Mouse (Mus musculus) small intestine, adult 2 months (tissue): ENCODE results near the gene Tex48. TPM values are rescaled to one million over a fixed set of nuclear protein-coding genes. Genes with fewer than 3 reads are reported as not detected.

Experiments used
- H3K27ac ChIP-seq: fragments of 200-500 bp; 2 replicates; pipeline ENCODE4 v1.5.1; 2012; ENCODE audit warnings: low read depth, low read length, control low read depth, inconsistent platforms; ENCODE audit not compliant: insufficient read depth
- H3K27me3 ChIP-seq: fragments of 200-500 bp; 2 replicates; pipeline ENCODE4 v1.6.1; 2012; ENCODE audit warnings: mild to moderate bottlenecking, moderate library complexity, low read length, inconsistent platforms; ENCODE audit not compliant: control insufficient read depth, insufficient read depth
- H3K36me3 ChIP-seq: fragments of 200-500 bp; 2 replicates; pipeline ENCODE4 v1.6.1; 2012; ENCODE audit warnings: mild to moderate bottlenecking, low read length, control low read depth, inconsistent platforms; ENCODE audit not compliant: control insufficient read depth, insufficient read depth
- H3K4me1 ChIP-seq: fragments of 200-500 bp; 2 replicates; pipeline ENCODE4 v1.6.1; 2012; ENCODE audit warnings: low read length, inconsistent platforms, mixed read lengths; ENCODE audit not compliant: control insufficient read depth, insufficient read depth, insufficient read length
- H3K4me3 ChIP-seq: fragments of 200-500 bp; 2 replicates; pipeline ENCODE4 v1.5.1; 2012; ENCODE audit warnings: low read depth, mild to moderate bottlenecking, control low read depth, inconsistent platforms, low read length, moderate library complexity
- CTCF ChIP-seq: fragments of 200-500 bp; IDR thresholded peaks from 2 replicates; pipeline ENCODE4 v1.5.1; 2012; ENCODE audit warnings: low read depth, mild to moderate bottlenecking, control low read depth, inconsistent platforms, low read length, moderate library complexity, mixed read lengths; ENCODE audit not compliant: insufficient replicate concordance, insufficient read length; ENCODE audit errors: extremely low read depth
- POLR2A ChIP-seq: fragments of 200-500 bp; IDR thresholded peaks from 2 replicates; pipeline ENCODE4 v1.6.1; 2012; ENCODE audit warnings: low read depth, mild to moderate bottlenecking, control low read depth, inconsistent platforms, low read length, moderate library complexity
- WGBS: fragments of 180-500 bp; shearing (Covaris S2); methylation state at CpG from one replicate; pipeline ENCODE4 v1.1.7; 2018; 5-methylcytosine and 5-hydroxymethylcytosine counted together
- polyA plus RNA-seq: library from polyadenylated mRNA; depleted of rRNA; stranded (reverse); fragments of >200 nt; gene quantifications from 2 replicates; pipeline ENCODE4 v1.2.3, GENCODE M21; 2012

The Tex48 gene
- polyA plus RNA-seq, 1 experiment, result not detected

DNA sequence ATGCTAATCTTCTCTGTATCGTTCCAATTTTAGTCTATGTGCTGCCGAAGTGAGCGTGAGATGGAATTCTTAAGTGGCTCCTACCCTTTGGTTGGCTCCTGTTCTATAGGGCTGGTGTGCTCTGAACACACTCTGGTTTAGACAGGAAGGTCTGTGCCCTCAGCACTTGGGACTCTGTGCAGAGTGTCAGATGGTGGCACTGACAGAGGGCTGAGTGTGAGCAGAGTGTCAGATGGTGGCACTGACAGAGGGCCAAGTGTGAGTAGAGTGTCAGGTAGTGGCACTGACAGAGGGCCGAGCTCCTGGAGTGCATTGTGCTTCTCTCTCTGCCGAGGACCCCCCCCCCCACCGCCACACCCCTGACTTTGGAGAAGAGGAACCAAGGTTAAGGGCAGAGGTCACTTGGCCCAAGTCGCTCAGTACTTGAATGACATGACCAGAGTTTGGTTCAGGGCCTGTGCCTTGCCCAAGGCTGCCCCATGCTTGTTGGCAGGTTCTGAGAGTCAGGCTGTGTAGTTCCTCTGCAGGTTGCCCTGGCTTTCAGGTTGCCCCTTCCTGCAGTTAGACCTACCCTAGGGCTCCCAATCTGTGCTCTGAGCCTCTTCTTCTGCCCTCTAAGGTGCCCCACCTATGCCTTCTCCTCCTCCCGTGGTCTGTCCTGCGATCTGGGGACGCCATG is 54.4 kb downstream of the Tex48 start:
- 81% methylated on average over 10 of the region's 10 CpGs for WGBS
- TF ChIP-seq POLR2A (no peak), CTCF (no peak)

DNA sequence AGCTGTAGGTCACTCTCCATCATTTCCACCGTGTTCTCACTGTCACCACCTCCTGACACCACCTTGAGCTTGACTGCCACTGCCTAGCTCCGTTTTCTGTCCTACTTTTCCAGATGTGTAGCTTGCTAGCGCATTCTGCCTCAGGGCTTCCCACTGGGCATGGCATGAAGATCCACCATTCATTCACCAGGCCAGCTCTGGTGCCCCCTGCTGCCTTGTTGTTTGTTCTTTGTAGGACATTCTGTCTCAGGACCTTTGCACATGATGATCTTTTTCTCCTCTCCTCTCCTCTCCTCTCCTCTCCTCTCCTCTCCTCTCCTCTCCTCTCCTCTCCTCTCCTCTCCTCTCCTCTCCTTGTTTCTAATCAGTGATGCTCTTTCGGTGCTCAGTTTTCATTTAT is 59.5 kb downstream of the Tex48 start:
- H3K27me3 ChIP-seq, result no peaks in the 10 kb centered on the region
- no peak for TF ChIP-seq CTCF
- H3K36me3 ChIP-seq, result peaks cover 20% of the 10 kb centered on the region
- no peak overlapping the region for H3K4me3 ChIP-seq
- H3K27ac ChIP-seq, result peak overlapping the region; percentile 90
- 81% methylated on average over 4 of the region's 4 CpGs for WGBS
- H3K4me1 ChIP-seq, result peaks cover 36% of the 10 kb centered on the region

More for the DNA sequence above, 54.4 kb downstream of the Tex48 start:
- H3K27me3 ChIP-seq, result no peaks in the 10 kb centered on the region
- no peak overlapping the region for H3K27ac ChIP-seq
- no peaks in the 10 kb centered on the region; the same call in 1 of the 2 replicates for H3K4me1 ChIP-seq
- H3K4me3 ChIP-seq, result no peak overlapping the region
- peaks cover 61% of the 10 kb centered on the region for H3K36me3 ChIP-seq

DNA sequence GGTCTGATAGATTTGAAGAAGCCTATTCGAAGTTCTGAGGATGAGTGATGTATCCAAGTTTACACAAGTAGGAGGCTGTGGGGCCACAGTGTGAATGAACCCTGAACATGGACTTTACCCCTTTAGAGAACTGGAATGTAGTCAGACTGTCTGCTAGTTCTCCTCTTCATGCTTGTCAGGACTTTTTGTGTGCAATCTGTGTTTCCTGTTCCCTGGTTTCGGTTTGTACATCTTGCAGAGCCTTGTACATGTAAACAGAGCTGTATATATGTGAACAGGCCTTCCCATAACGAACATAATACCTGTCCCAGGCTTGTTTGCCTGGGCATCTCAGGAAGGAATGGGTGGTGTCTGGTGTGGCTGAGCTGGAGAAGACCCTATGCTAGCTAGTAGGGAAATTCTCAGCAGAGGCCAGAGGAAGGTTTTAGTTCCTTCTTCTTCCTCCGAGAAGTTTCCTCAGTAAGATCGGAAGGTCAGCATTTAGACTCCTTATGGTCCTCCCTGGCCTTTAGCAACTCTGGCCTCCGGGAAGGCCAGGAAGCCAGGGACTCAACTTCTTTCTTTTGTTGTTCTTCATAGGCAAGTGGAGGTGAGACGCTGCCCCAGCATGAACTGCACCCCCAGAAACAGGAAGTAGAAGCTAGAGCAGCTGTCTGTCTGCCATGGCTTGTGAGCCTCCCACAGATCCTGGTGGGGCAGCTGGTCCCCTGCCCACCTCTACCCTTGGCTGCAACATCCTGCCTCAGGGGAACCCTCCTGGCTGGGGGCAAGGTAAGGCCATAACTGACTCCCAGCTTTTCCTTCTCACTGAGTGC is 60.2 kb downstream of the Tex48 start:
- Histone ChIP-seq H3K27me3 (no peaks in the 10 kb centered on the region), H3K4me1 (peaks cover 42% of the 10 kb centered on the region), H3K4me3 (peak overlapping the region; percentile 7; the same call in 1 of the 2 replicates), H3K27ac (peak overlapping the region; percentile 90), H3K36me3 (peaks cover 17% of the 10 kb centered on the region)
- TF ChIP-seq CTCF (no peak), POLR2A (no peak)
- 22% methylated on average over 7 of the region's 7 CpGs for WGBS

DNA sequence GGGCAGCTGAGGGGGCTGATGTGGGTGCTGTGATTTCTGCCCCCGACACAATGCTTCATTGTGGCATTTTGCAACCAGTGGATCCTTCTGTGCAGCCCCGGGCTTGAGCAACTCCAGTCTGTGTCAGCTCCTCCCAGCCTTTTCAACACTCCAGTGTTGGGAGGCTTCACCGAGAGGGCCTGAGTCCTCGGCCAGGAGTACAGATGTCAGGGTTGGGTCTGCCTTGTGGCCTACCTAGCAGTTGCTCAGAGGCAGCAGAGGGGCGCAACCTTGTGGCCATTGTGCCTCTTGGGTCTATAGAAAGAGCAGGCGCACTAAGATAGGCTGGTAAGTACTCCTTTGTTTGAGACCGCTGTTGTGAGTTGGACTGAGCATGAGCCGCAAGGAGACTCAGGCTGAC is 62.1 kb downstream of the Tex48 start:
- TF ChIP-seq POLR2A, result no peak
- TF ChIP-seq CTCF, result no peak

DNA sequence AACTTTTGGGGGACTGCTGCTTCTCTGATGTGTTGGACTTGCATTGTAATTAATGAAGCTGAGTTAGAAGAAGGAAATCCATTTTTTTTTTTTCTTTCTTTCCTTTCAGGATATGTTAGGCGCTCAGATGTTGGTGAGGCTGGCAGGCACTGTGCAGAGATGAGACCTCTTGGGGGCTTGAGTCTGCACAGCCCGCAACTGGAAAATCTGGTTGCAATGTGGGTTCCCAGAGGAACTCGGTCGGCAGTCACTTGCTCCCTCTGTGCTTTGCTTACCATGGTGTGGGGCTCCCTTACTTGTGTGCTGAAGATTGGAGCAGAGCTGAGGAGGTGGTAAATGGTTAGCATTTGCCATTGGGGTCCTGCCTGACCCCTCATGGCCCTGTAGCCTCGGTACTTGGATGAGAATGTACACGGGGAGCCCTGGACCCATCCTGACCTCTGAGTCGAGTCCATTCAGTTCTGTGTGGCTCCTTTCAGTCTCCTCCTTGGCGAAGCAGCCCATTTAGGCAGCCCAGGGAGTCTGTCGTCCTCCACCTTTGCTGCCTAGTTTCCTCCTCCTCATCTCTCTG is 63.0 kb downstream of the Tex48 start:
- TF ChIP-seq CTCF (no peak), POLR2A (no peak)
- H3K27ac ChIP-seq, result peak overlapping the region; percentile 72
- H3K27me3 ChIP-seq, result no peaks in the 10 kb centered on the region
- peak overlapping the region; percentile 93 for H3K4me3 ChIP-seq
- H3K36me3 ChIP-seq, result peaks cover 4% of the 10 kb centered on the region
- peaks cover 43% of the 10 kb centered on the region for H3K4me1 ChIP-seq
- 16% methylated on average over 9 of the region's 9 CpGs for WGBS

More for the DNA sequence above, 62.1 kb downstream of the Tex48 start:
- no peaks in the 10 kb centered on the region for H3K27me3 ChIP-seq
- peaks cover 43% of the 10 kb centered on the region for H3K4me1 ChIP-seq
- whole genome bisulfite sequencing, result 60% methylated on average over 8 of the region's 8 CpGs
- peaks cover 3% of the 10 kb centered on the region for H3K36me3 ChIP-seq
- peak overlapping the region; percentile 2; the same call in 1 of the 2 replicates for H3K4me3 ChIP-seq
- peak overlapping the region; percentile 47 for H3K27ac ChIP-seq

DNA sequence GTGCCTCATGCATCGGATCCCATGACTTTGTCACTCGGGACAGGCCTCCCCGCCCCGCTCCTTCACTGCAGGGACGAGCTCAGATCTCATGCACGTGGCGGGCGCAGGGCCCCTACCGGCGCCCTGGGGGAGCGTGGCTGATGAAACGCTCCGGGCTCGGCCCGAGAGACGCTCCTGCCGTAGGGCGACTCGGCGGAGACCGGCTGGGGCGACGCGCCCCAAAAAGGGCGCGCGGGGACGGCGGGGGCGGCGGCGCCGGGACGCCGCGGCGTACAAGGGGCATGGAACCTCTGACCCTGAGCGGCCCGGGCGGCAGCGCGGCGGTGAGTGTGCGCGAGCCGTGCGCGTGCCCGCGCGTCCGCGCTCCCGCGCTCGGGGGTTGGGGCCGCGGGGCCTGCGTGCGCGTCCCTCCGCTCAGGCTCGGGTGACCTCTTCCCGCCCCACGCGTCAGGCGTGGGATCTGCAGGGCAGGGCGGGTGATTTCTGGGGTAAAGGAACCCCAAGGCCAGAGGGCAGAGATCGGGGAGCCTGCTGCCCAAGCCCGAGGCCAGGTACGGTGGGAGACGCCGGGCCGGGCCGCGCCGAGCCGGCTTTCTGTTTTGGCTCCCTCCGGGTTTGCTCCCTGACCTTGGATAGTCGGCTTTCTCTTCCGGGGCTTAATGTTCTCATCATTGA is 63.7 kb downstream of the Tex48 start, which contains the start of gene Tmem268:
TSS of gene Tmem268 (plus strand) at position 375 of the 675 bp plus-strand sequence.
- TF ChIP-seq POLR2A (no peak; the same call in 1 of the 2 replicates), CTCF (no peak)
- H3K36me3 ChIP-seq, result peaks cover 4% of the 10 kb centered on the region; the same call in 1 of the 2 replicates
- H3K4me1 ChIP-seq, result peaks cover 43% of the 10 kb centered on the region
- H3K27ac ChIP-seq, result peak within 1 kb of the TSS; percentile 72
- H3K27me3 ChIP-seq, result no peaks in the 10 kb centered on the region
- peak within 1 kb of the TSS; percentile 93 for H3K4me3 ChIP-seq
- under 1% methylated on average over 81 of the region's 81 CpGs for WGBS
